Mouse (Mus musculus): ENCODE results near the gene Vmn1r86. TPM values are rescaled to one million over a fixed set of nuclear protein-coding genes. Genes with fewer than 3 reads are reported as not detected.

Vmn1r86 gene
- polyA plus RNA-seq (2014; fragmentation: Illumina TruSeq; extraction: RNeasy Lipid Tissue Mini Kit (QIAGEN cat#74804)): not detected

GRCm38 (mm10) chr7:13119817-13120216 is at the start of gene Vmn1r86:
Vmn1r86 (minus strand) TSS chr7:13119917.

GRCm38 (mm10) chr7:13159268-13159667 is 39.6 kb upstream of the Vmn1r86 start, which contains the start of gene Vmn1r88:
Vmn1r88 (plus strand) TSS chr7:13159568.

GRCm38 (mm10) chr7:13140057-13140456 is 20.3 kb upstream of the Vmn1r86 start, which contains the start of gene Vmn1r87:
Vmn1r87 (minus strand) TSS chr7:13140157.

GRCm38 (mm10) chr7:13095073-13095472 is 24.6 kb downstream of the Vmn1r86 start, which contains the start of gene Vmn1r85:
Vmn1r85 (minus strand) TSS chr7:13095173.

GRCm38 (mm10) chr7:13054287-13055010 is 65.3 kb downstream of the Vmn1r86 start, which contains the start of gene Mzf1:
Mzf1 (minus strand) TSS chr7:13054764.

Other genes starting within 250 kb of the Vmn1r86 start
- gene Zfp128, start 238.7 kb downstream of the Vmn1r86 start, polyA plus RNA-seq (2014; fragmentation: Illumina TruSeq; extraction: RNeasy Lipid Tissue Mini Kit (QIAGEN cat#74804)): 16.4 TPM
- gene Zscan22, start 222.1 kb downstream of the Vmn1r86 start, polyA plus RNA-seq (2014; fragmentation: Illumina TruSeq; extraction: RNeasy Lipid Tissue Mini Kit (QIAGEN cat#74804)): 8.3 TPM
- 21.9 TPM for gene Rps5, start 197.6 kb downstream of the Vmn1r86 start, polyA plus RNA-seq (2014; fragmentation: Illumina TruSeq; extraction: RNeasy Lipid Tissue Mini Kit (QIAGEN cat#74804))
- gene Rnf225, start 192.5 kb downstream of the Vmn1r86 start, polyA plus RNA-seq (2014; fragmentation: Illumina TruSeq; extraction: RNeasy Lipid Tissue Mini Kit (QIAGEN cat#74804)): 0.17 TPM
- gene Zfp324, start 154.1 kb downstream of the Vmn1r86 start, polyA plus RNA-seq (2014; fragmentation: Illumina TruSeq; extraction: RNeasy Lipid Tissue Mini Kit (QIAGEN cat#74804)): 5.0 TPM
- 4.0 TPM for gene Zfp446, start 142.1 kb downstream of the Vmn1r86 start, polyA plus RNA-seq (2014; fragmentation: Illumina TruSeq; extraction: RNeasy Lipid Tissue Mini Kit (QIAGEN cat#74804))
- not detected for gene Slc27a5, start 121.7 kb downstream of the Vmn1r86 start, polyA plus RNA-seq (2014; fragmentation: Illumina TruSeq; extraction: RNeasy Lipid Tissue Mini Kit (QIAGEN cat#74804))
- 46.6 TPM for gene Trim28, start 120.8 kb downstream of the Vmn1r86 start, polyA plus RNA-seq (2014; fragmentation: Illumina TruSeq; extraction: RNeasy Lipid Tissue Mini Kit (QIAGEN cat#74804))
- gene Zbtb45, start 109.9 kb downstream of the Vmn1r86 start, polyA plus RNA-seq (2014; fragmentation: Illumina TruSeq; extraction: RNeasy Lipid Tissue Mini Kit (QIAGEN cat#74804)): 0.71 TPM
- 69.3 TPM for gene Chmp2a, start 85.1 kb downstream of the Vmn1r86 start, polyA plus RNA-seq (2014; fragmentation: Illumina TruSeq; extraction: RNeasy Lipid Tissue Mini Kit (QIAGEN cat#74804))
- gene Ube2m, start 81.6 kb downstream of the Vmn1r86 start, polyA plus RNA-seq (2014; fragmentation: Illumina TruSeq; extraction: RNeasy Lipid Tissue Mini Kit (QIAGEN cat#74804)): 71.0 TPM
- gene Mzf1, start 65.2 kb downstream of the Vmn1r86 start, polyA plus RNA-seq (2014; fragmentation: Illumina TruSeq; extraction: RNeasy Lipid Tissue Mini Kit (QIAGEN cat#74804)): 0.46 TPM
- not detected for gene Vmn1r85, start 24.7 kb downstream of the Vmn1r86 start, polyA plus RNA-seq (2014; fragmentation: Illumina TruSeq; extraction: RNeasy Lipid Tissue Mini Kit (QIAGEN cat#74804))
- not detected for gene Vmn1r87, start 20.2 kb upstream of the Vmn1r86 start, polyA plus RNA-seq (2014; fragmentation: Illumina TruSeq; extraction: RNeasy Lipid Tissue Mini Kit (QIAGEN cat#74804))
- gene Vmn1r88, start 39.7 kb upstream of the Vmn1r86 start, polyA plus RNA-seq (2014; fragmentation: Illumina TruSeq; extraction: RNeasy Lipid Tissue Mini Kit (QIAGEN cat#74804)): 0.09 TPM
- not detected for gene Vmn1r89, start 93.1 kb upstream of the Vmn1r86 start, polyA plus RNA-seq (2014; fragmentation: Illumina TruSeq; extraction: RNeasy Lipid Tissue Mini Kit (QIAGEN cat#74804))
- gene Lig1, start 157.4 kb upstream of the Vmn1r86 start, polyA plus RNA-seq (2014; fragmentation: Illumina TruSeq; extraction: RNeasy Lipid Tissue Mini Kit (QIAGEN cat#74804)): 31.7 TPM
- 8.6 TPM for gene Zswim9, start 158.8 kb upstream of the Vmn1r86 start, polyA plus RNA-seq (2014; fragmentation: Illumina TruSeq; extraction: RNeasy Lipid Tissue Mini Kit (QIAGEN cat#74804))
- 73.4 TPM for gene Pla2g4c, start 204.7 kb upstream of the Vmn1r86 start, polyA plus RNA-seq (2014; fragmentation: Illumina TruSeq; extraction: RNeasy Lipid Tissue Mini Kit (QIAGEN cat#74804))